Mouse (Mus musculus): ENCODE results near the gene Tbc1d2b.

- TF ChIP-seq CTCF (IDR thresholded peaks at IDR 0.05; ENCODE audit: control insufficient read depth, insufficient read depth, insufficient replicate concordance, low read depth, low read length) (no peak), POLR2A (IDR thresholded peaks at IDR 0.05; ENCODE audit: control insufficient read depth, low read depth, low read length) (no peak)
Measured at GRCm38 (mm10) chr9:90244301-90245151, 26.1 kb downstream of the Tbc1d2b start.

Measured in testis, adult 2 months (tissue).